Mouse (Mus musculus) frontal cortex, postnatal 14 days (tissue): ENCODE data around the gene 1110002E22Rik.
A peak's percentile ranks its signal among the peaks of the same experiment; 100 is the strongest.

Source experiments
- DNase-seq, 2 experiments: peaks; one replicate each; pipeline ENCODE4 v3.0.0; 2022; ENCODE audit warnings: low spot score in 2 of 2

1110002E22Rik gene

GRCm38 (mm10) chr3:138064732-138065645 is at the start of gene 1110002E22Rik:
TSS of gene 1110002E22Rik (plus strand) at chr3:138065052.
- no peak for DNase-seq

- DNase-seq, result no peak
These were observed 48.0 kb upstream of the 1110002E22Rik start for GRCm38 (mm10) chr3:138016810-138017209.

GRCm38 (mm10) chr3:138022003-138022402 is 42.8 kb upstream of the 1110002E22Rik start:
- no peak for DNase-seq

- no peak for DNase-seq
These were observed 42.2 kb upstream of the 1110002E22Rik start for GRCm38 (mm10) chr3:138022651-138023050.

- peak; percentile 13 to 16 for DNase-seq
These were observed 38.6 kb upstream of the 1110002E22Rik start for GRCm38 (mm10) chr3:138026286-138026685.

GRCm38 (mm10) chr3:138027575-138028362 is 37.1 kb upstream of the 1110002E22Rik start:
- no peak for DNase-seq

GRCm38 (mm10) chr3:138029351-138029750 is 35.5 kb upstream of the 1110002E22Rik start:
- no peak for DNase-seq

- no peak for DNase-seq
These were observed 34.3 kb upstream of the 1110002E22Rik start for GRCm38 (mm10) chr3:138030563-138030962.

- DNase-seq, result no peak
These were observed 30.9 kb upstream of the 1110002E22Rik start for GRCm38 (mm10) chr3:138033986-138034385.

GRCm38 (mm10) chr3:138040938-138041337 is 23.9 kb upstream of the 1110002E22Rik start:
- no peak for DNase-seq

- DNase-seq, result no peak
These were observed 23.1 kb upstream of the 1110002E22Rik start for GRCm38 (mm10) chr3:138041591-138042301.

GRCm38 (mm10) chr3:138043316-138043715 is 21.5 kb upstream of the 1110002E22Rik start:
- DNase-seq, result no peak

- no peak for DNase-seq
These were observed 15.3 kb upstream of the 1110002E22Rik start for GRCm38 (mm10) chr3:138049555-138049954.

GRCm38 (mm10) chr3:138050772-138051171 is 14.1 kb upstream of the 1110002E22Rik start:
- DNase-seq, result no peak

GRCm38 (mm10) chr3:138051431-138051830 is 13.4 kb upstream of the 1110002E22Rik start:
- no peak for DNase-seq

- no peak for DNase-seq
These were observed 10.9 kb upstream of the 1110002E22Rik start for GRCm38 (mm10) chr3:138053969-138054368.

- DNase-seq, result no peak
These were observed 7.9 kb upstream of the 1110002E22Rik start for GRCm38 (mm10) chr3:138056976-138057375.

- no peak for DNase-seq
These were observed 6.6 kb upstream of the 1110002E22Rik start for GRCm38 (mm10) chr3:138058226-138058625.

- no peak for DNase-seq
These were observed 4.4 kb upstream of the 1110002E22Rik start for GRCm38 (mm10) chr3:138060429-138060828.

- DNase-seq, result no peak
These were observed 3.5 kb upstream of the 1110002E22Rik start for GRCm38 (mm10) chr3:138061205-138061911.

- no peak for DNase-seq
These were observed 2.2 kb upstream of the 1110002E22Rik start for GRCm38 (mm10) chr3:138062673-138063072.
